Mouse (Mus musculus): ENCODE data around the gene Podxl.

DNA sequence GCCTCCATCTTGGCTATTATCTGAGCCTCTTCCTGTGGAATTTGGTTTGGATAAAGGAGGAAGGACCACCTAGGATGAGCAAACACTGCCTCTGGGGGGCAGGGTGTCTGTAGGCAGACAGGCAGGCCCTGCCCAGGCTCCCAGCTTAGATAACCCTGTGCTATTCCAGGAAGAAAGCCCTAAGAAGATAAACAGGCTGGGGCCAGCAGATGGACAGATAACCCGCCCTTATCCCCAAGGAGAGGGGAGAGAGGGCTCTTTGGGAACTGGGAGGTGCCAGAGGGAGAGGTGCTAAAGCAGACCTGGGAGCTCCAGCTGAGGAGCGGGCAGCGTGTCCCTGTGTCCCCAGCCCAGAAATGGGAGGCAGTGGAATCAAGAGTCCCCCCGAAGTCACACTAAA is 23.9 kb upstream of the Podxl start:
- no peak for TF ChIP-seq CTCF (IDR thresholded peaks at IDR 0.05; ENCODE audit: low read depth, low read length)
- no peak for TF ChIP-seq POLR2A (IDR thresholded peaks at IDR 0.05; ENCODE audit: extremely low read depth, insufficient read depth, low read length)
